Mouse (Mus musculus): ENCODE measurements around the gene Gm10964.

The Gm10964 gene

DNA sequence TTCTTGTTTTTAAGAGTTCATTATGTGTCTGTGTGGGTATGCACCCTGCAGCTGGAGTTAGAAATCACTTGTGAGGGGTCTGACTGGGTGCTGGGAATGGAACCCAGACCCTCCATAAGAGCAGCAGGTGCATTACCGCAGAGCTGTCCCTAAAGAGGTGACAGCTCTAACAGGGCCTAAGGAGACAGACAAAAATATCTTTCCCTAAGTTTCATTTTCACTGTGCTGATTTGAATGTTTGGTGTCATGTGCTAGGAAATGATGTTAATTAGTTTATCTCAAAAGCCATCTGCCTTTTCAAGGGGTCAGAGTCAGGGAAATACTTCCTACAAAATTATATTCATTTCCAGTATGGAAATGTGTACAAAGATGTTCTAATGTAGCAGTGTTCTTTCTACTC is at the start of gene Gm10964:
TSS of gene Gm10964 (plus strand) at position 38 of the 400 bp plus-strand sequence.
- no peak for DNase-seq (ENCODE audit: low spot score in 2 of 2)

- no peak for DNase-seq (ENCODE audit: low spot score in 2 of 2)
Observed at GRCm38 (mm10) chr3:103690506-103690905, 48.7 kb upstream of the Gm10964 start.

- DNase-seq (ENCODE audit: low spot score in 2 of 2): no peak
Observed at GRCm38 (mm10) chr3:103695556-103695955, 43.6 kb upstream of the Gm10964 start.

DNA sequence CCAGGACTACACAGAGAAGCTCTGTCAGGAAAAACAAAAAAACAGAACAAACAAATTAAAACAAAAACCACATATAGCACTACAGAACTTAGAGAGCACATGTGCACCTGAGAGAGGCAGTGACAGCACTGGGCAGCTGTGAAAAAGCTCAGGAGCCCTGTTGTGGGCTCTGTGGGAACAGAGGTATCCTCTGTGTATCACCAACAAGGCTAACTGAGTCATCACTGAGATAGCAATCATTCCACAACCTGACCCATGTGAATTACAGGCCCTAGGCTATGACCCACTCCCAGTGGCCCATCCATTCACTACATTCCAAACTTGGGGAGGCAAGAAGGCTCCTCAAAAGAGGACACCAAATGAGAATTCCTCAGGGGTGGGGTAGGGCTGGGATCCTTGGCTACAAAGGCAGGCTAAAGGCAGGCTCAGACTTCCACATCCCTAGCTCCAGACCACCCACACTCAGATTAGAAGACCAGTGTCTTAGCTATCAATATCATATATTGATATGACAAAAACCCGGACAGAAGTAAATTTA is 42.7 kb upstream of the Gm10964 start:
- no peak for DNase-seq (ENCODE audit: low spot score in 2 of 2)

- no peak for DNase-seq (ENCODE audit: low spot score in 2 of 2)
Observed at GRCm38 (mm10) chr3:103704661-103705060, 34.5 kb upstream of the Gm10964 start.

DNA sequence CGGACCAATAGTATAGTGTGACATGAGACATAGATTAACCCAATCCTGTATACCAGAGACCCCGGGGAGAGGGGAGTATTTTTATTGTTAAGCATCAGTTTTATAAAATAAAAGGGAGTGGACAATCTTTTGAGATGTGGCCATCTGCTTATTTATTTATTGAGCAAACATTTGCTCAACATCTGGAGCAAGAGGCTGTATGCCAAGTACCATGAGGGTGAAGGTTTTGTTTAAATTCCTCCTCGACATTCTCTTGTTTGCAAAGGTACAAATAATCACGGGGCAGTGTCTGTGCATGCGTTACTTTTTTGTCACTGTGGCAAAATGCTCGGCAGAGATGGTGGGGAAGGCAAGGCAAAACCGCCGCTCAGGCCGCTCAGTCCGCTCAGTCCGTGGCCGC is 33.7 kb upstream of the Gm10964 start:
- no peak for DNase-seq (ENCODE audit: low spot score in 2 of 2)

GRCm38 (mm10) chr3:103709470-103710040 is 29.6 kb upstream of the Gm10964 start:
- DNase-seq (ENCODE audit: low spot score in 2 of 2): no peak

GRCm38 (mm10) chr3:103712196-103712595 is 27.0 kb upstream of the Gm10964 start:
- DNase-seq (ENCODE audit: low spot score in 2 of 2): no peak

- no peak for DNase-seq (ENCODE audit: low spot score in 2 of 2)
Observed at GRCm38 (mm10) chr3:103714236-103714875, 24.8 kb upstream of the Gm10964 start.

DNA sequence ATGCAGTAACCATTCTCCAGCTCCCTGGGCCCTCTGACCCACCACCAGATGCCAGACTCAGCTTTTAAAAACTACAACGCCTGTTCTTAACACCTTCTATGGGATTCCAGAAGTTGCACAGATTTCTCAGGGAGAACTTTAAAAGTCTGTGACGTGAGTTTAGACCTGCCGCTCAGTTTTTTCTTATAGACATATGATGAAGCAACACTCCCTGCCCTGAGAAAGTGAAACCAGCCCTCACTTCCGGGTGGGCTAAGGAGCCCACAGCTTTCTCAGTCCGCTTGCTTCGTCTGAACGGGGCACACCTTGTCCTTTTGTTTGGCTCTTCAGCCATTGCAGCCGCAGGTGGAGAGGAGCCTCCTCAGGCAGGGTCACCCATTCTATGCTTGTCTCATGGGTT is 24.2 kb upstream of the Gm10964 start:
- DNase-seq (ENCODE audit: low spot score in 2 of 2): no peak

- peak in 1 of 2 experiments; percentile 71 for DNase-seq (ENCODE audit: low spot score in 2 of 2)
Observed at GRCm38 (mm10) chr3:103715762-103716693, 23.1 kb upstream of the Gm10964 start.

DNA sequence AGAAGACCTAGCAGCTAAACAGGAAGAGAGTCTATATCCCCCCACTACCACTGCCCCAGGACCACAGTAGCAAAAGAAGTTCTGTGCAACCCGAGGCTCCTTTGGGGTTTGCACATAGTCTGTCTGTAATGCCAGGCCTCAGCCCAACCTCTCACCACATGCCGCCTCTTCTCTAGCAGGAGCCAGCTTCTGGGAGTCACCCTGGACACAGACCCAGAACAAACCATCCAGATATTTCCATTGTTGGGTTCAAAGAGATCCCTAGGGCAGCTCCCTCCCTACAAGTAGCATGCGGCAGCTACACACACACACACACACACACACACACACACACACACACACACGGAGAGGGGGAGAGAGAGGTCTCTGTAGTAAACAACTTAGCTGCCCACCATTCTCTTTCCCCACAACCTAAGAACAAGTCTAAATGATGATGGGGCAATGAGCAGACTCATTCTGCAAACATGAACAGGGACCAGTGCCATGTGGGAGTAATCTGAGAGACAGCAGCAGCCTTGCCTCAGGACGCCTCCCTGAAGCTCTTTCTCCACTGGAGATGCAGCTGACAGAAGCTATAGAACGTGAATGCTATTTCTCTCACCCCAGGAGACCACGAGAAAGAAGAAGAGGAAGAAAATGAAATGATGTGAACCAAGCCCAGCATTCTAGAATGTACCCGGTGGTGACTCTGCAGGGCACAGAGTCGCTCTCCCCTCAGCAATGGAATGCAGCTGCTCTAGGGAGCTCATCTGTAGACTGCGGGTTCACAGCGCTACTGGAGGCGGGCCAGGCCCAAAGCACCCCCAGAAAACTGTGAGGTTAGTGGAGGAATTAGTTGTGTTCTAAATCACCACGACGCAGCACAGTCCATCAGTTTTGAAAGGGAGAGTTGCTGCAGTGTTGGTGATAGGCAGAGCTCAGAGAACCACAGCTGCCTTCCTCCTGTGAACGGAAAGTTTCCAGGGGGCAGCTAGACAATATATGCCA is 22.1 kb upstream of the Gm10964 start:
- DNase-seq (ENCODE audit: low spot score in 2 of 2): no peak

DNA sequence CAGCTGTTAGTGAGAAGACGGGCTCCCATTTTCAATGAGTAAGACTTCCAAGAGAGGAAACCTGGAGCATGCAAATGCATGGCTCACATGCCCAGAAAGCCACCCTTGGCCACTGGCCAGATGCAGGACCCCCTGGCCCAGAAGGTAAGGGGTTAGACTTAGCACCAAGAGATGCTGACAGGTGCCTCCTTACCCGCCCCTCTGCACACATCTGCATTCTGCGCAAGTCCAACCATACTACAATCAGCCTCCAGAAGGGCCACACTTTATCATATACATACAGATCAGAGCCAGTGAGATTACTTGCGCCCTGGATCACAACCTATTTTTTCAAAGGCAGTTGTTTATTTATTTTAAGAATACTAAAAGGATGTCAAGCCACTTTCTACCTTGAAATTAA is 20.4 kb upstream of the Gm10964 start:
- no peak for DNase-seq (ENCODE audit: low spot score in 2 of 2)

DNA sequence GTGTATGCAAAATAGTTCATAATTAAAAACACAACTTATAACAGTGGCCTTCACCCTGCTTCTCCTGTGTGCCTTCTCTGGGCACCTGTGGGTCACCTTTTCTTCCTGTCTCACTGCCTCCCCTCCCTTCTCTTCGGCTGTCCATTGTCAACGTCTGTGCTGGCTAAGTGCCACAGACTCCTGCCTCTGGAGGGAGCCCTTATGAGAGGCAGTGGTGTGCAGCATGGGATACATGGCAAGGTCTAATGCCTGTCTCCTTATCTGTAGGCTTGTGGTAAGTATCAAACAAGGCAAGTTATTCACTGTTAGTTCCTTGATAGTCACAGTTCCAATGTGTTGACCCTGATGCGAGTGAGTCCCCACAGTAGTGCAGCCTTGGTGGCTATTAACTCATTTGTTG is 15.0 kb upstream of the Gm10964 start:
- no peak for DNase-seq (ENCODE audit: low spot score in 2 of 2)

GRCm38 (mm10) chr3:103726642-103727041 is 12.5 kb upstream of the Gm10964 start:
- DNase-seq (ENCODE audit: low spot score in 2 of 2): no peak

GRCm38 (mm10) chr3:103727813-103728326 is 11.3 kb upstream of the Gm10964 start:
- DNase-seq (ENCODE audit: low spot score in 2 of 2): no peak

DNA sequence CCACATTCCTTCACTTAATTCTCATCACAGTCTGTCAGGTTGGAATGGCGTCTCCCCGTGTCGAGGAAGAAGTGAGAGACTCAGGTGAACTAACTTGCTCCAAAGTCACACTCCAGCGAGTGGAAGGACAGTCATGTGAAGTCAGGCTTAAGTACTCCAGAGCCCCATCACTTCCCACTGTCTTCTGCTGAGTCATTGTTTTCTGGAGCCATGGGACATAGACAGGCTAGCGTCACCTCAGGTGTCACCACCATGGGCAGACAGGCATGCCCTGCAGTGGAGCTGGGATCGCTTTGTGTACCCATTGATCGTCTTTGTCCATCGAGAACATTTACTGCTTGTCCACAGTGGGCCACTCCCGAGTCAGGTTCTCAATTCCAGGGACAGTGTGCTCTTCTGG is 9.3 kb upstream of the Gm10964 start:
- DNase-seq (ENCODE audit: low spot score in 2 of 2): no peak

- no peak for DNase-seq (ENCODE audit: low spot score in 2 of 2)
Observed at GRCm38 (mm10) chr3:103732116-103732515, 7.0 kb upstream of the Gm10964 start.

GRCm38 (mm10) chr3:103733176-103733575 is 6.0 kb upstream of the Gm10964 start:
- no peak for DNase-seq (ENCODE audit: low spot score in 2 of 2)

DNA sequence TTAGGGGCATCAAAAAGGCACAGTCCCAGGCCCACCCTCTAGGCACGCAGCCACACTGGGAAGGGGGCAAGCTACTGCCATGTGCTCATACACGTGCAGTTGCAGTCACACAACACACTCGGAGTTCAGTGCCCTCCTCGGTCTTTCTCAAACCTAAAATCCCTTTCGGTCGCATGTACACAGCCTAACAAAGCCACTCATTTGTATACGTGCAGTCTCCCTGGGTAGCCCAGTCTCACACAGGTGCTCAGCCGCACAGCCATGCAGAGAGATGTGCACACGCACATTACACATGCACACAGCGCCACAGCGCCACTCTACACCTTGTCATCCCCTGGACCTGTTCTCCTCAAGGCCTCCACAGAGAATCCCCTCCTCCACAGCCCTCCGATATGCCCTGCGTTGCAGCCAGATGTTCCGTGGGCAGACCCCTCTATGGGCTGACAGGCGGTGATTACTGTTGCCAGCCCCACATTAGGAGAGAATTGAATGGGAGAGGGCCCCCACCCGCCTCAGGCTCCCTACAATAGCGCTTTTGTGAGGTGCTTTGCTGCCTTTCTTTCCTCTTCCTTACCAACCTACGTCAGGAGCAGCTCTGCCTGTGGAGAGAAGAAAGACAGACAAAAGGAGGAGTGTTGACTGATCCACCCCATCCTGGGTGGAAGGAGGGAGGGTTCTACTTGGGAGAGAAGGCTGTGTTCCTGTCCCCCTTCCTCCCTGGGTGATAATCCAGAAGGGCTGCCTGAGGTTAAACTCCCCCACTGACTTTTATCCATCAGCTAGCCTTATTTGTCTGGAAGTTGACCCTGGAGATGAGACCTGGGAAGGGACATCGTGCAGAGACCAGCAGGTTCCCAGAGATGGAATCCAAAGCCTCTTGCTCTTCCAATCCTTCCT is 5.1 kb upstream of the Gm10964 start:
- no peak for DNase-seq (ENCODE audit: low spot score in 2 of 2)

Measured in urinary bladder, postnatal 4 days (tissue).